Mouse (Mus musculus) stomach, postnatal 0 days (tissue): ENCODE data around the gene Gm4559. TPM values are rescaled to one million over a fixed set of nuclear protein-coding genes. Genes with fewer than 3 reads are reported as not detected.
"Not testable (repeated sequence)": the region's sequence is repeated elsewhere in the genome, so short reads cannot be mapped to it uniquely, and the experiment has no call there.

ENCODE experiments used
- ATAC-seq: fragments of 200-750 bp; cut with Nextera tagmentation; 2 replicates; pipeline ENCODE4 v1.8.0; 2017; ENCODE audit not compliant: low FRiP score, low TSS enrichment
- DNase-seq: peaks from one replicate; pipeline ENCODE4 v3.0.0-alpha.2; 2016; ENCODE audit warnings: low spot score
- H3K27ac ChIP-seq: fragments of 300-500 bp; sonication (generic); replicated peaks from 2 replicates; pipeline ENCODE4 v1.5.1; 2014; ENCODE audit warnings: mild to moderate bottlenecking, control low read depth
- H3K27me3 ChIP-seq: fragments of 300-500 bp; sonication (generic); 2 replicates; pipeline ENCODE4 v1.6.1; 2014; ENCODE audit warnings: low read length; ENCODE audit not compliant: control insufficient read depth, insufficient read depth
- H3K36me3 ChIP-seq: fragments of 300-500 bp; sonication (generic); 2 replicates; pipeline ENCODE4 v1.6.1; 2014; ENCODE audit warnings: low read length, mixed read lengths; ENCODE audit not compliant: control insufficient read depth, insufficient read depth
- H3K4me1 ChIP-seq: fragments of 300-500 bp; sonication (generic); replicated peaks from 2 replicates; pipeline ENCODE4 v1.6.1; 2014; ENCODE audit warnings: antibody characterized with exemption; ENCODE audit not compliant: control insufficient read depth, insufficient read depth
- H3K4me2 ChIP-seq: fragments of 300-500 bp; sonication (generic); replicated peaks from 2 replicates; pipeline ENCODE4 v1.6.1; 2014; ENCODE audit warnings: low read depth, mild to moderate bottlenecking, control low read depth, moderate library complexity
- H3K4me3 ChIP-seq: fragments of 300-500 bp; sonication (generic); 2 replicates; pipeline ENCODE4 v1.5.1; 2014; ENCODE audit warnings: low read depth, low read length, control low read depth
- H3K9ac ChIP-seq: fragments of 300-500 bp; sonication (generic); 2 replicates; pipeline ENCODE4 v1.6.1; 2014; ENCODE audit warnings: mild to moderate bottlenecking, low read length, control low read depth, mixed read lengths
- H3K9me3 ChIP-seq: fragments of 300-500 bp; sonication (generic); 2 replicates; pipeline ENCODE4 v1.6.1; 2016; ENCODE audit warnings: low read length; ENCODE audit not compliant: control insufficient read depth
- CTCF ChIP-seq: IDR thresholded peaks from 2 replicates; pipeline ENCODE4 v1.5.1; 2016; ENCODE audit warnings: antibody characterized with exemption, low read depth, mild to moderate bottlenecking, moderate library complexity
- EP300 ChIP-seq: optimal IDR thresholded peaks from 2 replicates; pipeline ENCODE3; 2016; ENCODE audit warnings: antibody characterized with exemption
- WGBS: fragments of 180-500 bp; shearing (Covaris S2); extraction: QIAGEN DNeasy Blood & Tissue Kit; methylation state at CpG from one replicate; pipeline ENCODE4 v1.1.7; 2014; 5-methylcytosine and 5-hydroxymethylcytosine counted together
- polyA plus RNA-seq: library from polyadenylated mRNA; unstranded; fragments of >200 nt; fragmentation: Nextera tagmentation; extraction: Ambion mirVana; gene quantifications from 2 replicates; pipeline ENCODE4 v1.2.1, GENCODE M21; 2015

Gm4559 gene
- polyA plus RNA-seq, 1 experiment from 2014 or later = not detected

GRCm38 (mm10) chr7:142279291-142279690 is 5.1 kb upstream of the Gm4559 start:
- TF ChIP-seq CTCF = peak; percentile 54

GRCm38 (mm10) chr7:142278183-142278582 is 4.0 kb upstream of the Gm4559 start:
- ATAC-seq (peak; percentile 66; the same call in 1 of the 2 replicates), DNase-seq (peak; percentile 74)
- H3K36me3 ChIP-seq, H3K27me3 ChIP-seq, H3K4me1 ChIP-seq, H3K4me3 ChIP-seq, H3K9ac ChIP-seq, H3K9me3 ChIP-seq, H3K4me2 ChIP-seq, H3K27ac ChIP-seq: not testable (repeated sequence)
- WGBS = 0% methylated on average over 3 of the region's 3 CpGs
- TF ChIP-seq CTCF = peak; percentile 75

More at GRCm38 (mm10) chr7:142279291-142279690, 5.1 kb upstream of the Gm4559 start:
- not testable (repeated sequence) for H3K36me3 ChIP-seq, H3K4me1 ChIP-seq, H3K4me3 ChIP-seq, ATAC-seq, H3K9ac ChIP-seq, DNase-seq, H3K27ac ChIP-seq, H3K9me3 ChIP-seq, H3K4me2 ChIP-seq, H3K27me3 ChIP-seq
- 83% methylated on average over 1 of the region's 1 CpGs for WGBS

- H3K27ac ChIP-seq, H3K36me3 ChIP-seq, H3K4me3 ChIP-seq, H3K9ac ChIP-seq, DNase-seq, H3K27me3 ChIP-seq, H3K4me1 ChIP-seq, H3K9me3 ChIP-seq, ATAC-seq, H3K4me2 ChIP-seq: not testable (repeated sequence)
- 31% methylated on average over 1 of the region's 1 CpGs for WGBS
Observed at GRCm38 (mm10) chr7:142258254-142258653, 15.9 kb downstream of the Gm4559 start, which contains the start of gene Gm2431. Gene Gm2431, minus strand, starts transcription at chr7:142258354.

GRCm38 (mm10) chr7:142255517-142255916 is 18.6 kb downstream of the Gm4559 start:
- TF ChIP-seq CTCF (peak; percentile 78), EP300 (no peak)
- H3K27me3 ChIP-seq = no peaks in the 10 kb centered on the region
- H3K4me1 ChIP-seq = no peaks in the 10 kb centered on the region
- H3K4me3 ChIP-seq = no peak overlapping the region
- no peaks in the 10 kb centered on the region for H3K36me3 ChIP-seq
- no peak overlapping the region for H3K4me2 ChIP-seq
- no peak overlapping the region for H3K27ac ChIP-seq
- ATAC-seq (peak; percentile 61; the same call in 1 of the 2 replicates), DNase-seq (peak; percentile 34)
- no peaks in the 10 kb centered on the region for H3K9me3 ChIP-seq
- H3K9ac ChIP-seq = no peak overlapping the region
- WGBS = 0% methylated on average over 2 of the region's 2 CpGs

DNA sequence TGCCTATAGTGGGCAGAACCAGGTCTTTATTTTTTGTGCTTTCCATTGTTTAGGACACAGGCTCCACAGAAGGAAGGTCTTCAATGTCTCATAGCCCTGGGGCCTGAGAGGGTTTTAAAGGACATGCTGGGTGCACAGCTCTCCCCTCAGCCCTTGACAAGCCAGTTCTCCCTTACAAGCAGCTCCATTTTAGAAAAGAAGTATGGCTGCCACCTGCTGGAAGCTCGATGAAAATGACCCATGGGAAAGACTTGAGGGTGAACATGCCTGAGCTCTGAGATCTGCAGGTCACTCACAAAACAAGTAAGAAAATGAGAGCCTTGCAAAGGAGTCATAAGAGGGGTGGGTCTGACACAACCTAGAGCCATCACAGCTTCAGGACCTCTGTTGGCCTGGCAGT is 24.3 kb downstream of the Gm4559 start:
- H3K27ac ChIP-seq = no peak overlapping the region
- no peak for ATAC-seq
- H3K9me3 ChIP-seq = no peaks in the 10 kb centered on the region
- H3K9ac ChIP-seq = no peak overlapping the region
- H3K4me2 ChIP-seq = no peak overlapping the region
- DNase-seq = peak; percentile 61
- H3K4me1 ChIP-seq = no peaks in the 10 kb centered on the region
- no peaks in the 10 kb centered on the region for H3K36me3 ChIP-seq
- WGBS = 0% methylated on average over 1 of the region's 1 CpGs
- TF ChIP-seq CTCF = peak; percentile 77
- no peak for TF ChIP-seq EP300
- H3K27me3 ChIP-seq = no peaks in the 10 kb centered on the region
- no peak overlapping the region for H3K4me3 ChIP-seq

- H3K9ac ChIP-seq = no peak within 1 kb of the TSS
- no peak within 1 kb of the TSS for H3K4me2 ChIP-seq
- DNase-seq = no peak
- TF ChIP-seq CTCF (no peak), EP300 (no peak)
- no peak for ATAC-seq
- no peaks in the 10 kb centered on the region for H3K27me3 ChIP-seq
- no peak within 1 kb of the TSS for H3K27ac ChIP-seq
- no peaks in the 10 kb centered on the region for H3K4me1 ChIP-seq
- H3K9me3 ChIP-seq = no peaks in the 10 kb centered on the region
- H3K4me3 ChIP-seq = no peak within 1 kb of the TSS
- WGBS = 30% methylated on average over 2 of the region's 2 CpGs
- no peaks in the 10 kb centered on the region for H3K36me3 ChIP-seq
Observed at GRCm38 (mm10) chr7:142240978-142241377, 33.2 kb downstream of the Gm4559 start, which contains the start of gene Gm40460. Gene Gm40460, minus strand, starts transcription at chr7:142241078.
